Mouse (Mus musculus) right cerebral cortex, adult 18-20 months (tissue): Measurements from ENCODE around the gene Sptlc2.
"Not testable (repeated sequence)": the region's sequence is repeated elsewhere in the genome, so short reads cannot be mapped to it uniquely, and the experiment has no call there.

Experiments used
- DNase-seq: peaks from one replicate; pipeline ENCODE4 v3.0.0; 2022; ENCODE audit warnings: mixed read lengths

The Sptlc2 gene

GRCm38 (mm10) chr12:87328025-87328424, 60.1 kb downstream of the Sptlc2 start:
- DNase-seq: no peak

GRCm38 (mm10) chr12:87327610-87328009, 60.5 kb downstream of the Sptlc2 start:
- DNase-seq: no peak

GRCm38 (mm10) chr12:87325452-87325851, 62.7 kb downstream of the Sptlc2 start:
- no peak for DNase-seq

GRCm38 (mm10) chr12:87319229-87319628, 68.9 kb downstream of the Sptlc2 start:
- DNase-seq: no peak

- DNase-seq: no peak
These were observed 70.2 kb downstream of the Sptlc2 start for GRCm38 (mm10) chr12:87317951-87318350.

GRCm38 (mm10) chr12:87313098-87313497, 75.1 kb downstream of the Sptlc2 start:
- no peak for DNase-seq

- DNase-seq: not testable (repeated sequence)
These were observed 81.6 kb downstream of the Sptlc2 start for GRCm38 (mm10) chr12:87306584-87306844.

- DNase-seq: no peak
These were observed 82.2 kb downstream of the Sptlc2 start for GRCm38 (mm10) chr12:87305767-87306583.

GRCm38 (mm10) chr12:87301189-87301588, 87.0 kb downstream of the Sptlc2 start:
- DNase-seq: no peak

- DNase-seq: no peak
These were observed 87.8 kb downstream of the Sptlc2 start for GRCm38 (mm10) chr12:87300441-87300690.

- DNase-seq: peak; percentile 11
These were observed 88.3 kb downstream of the Sptlc2 start, which contains the start of gene Ism2 for GRCm38 (mm10) chr12:87299657-87300440. TSS of gene Ism2 (minus strand) at chr12:87299705.

GRCm38 (mm10) chr12:87299037-87299656, 89.0 kb downstream of the Sptlc2 start:
- DNase-seq: no peak

GRCm38 (mm10) chr12:87293934-87294333, 94.2 kb downstream of the Sptlc2 start:
- no peak for DNase-seq

GRCm38 (mm10) chr12:87289100-87289499, 99.1 kb downstream of the Sptlc2 start:
- no peak for DNase-seq

- DNase-seq: no peak
These were observed 103.4 kb downstream of the Sptlc2 start for GRCm38 (mm10) chr12:87284726-87285125.

- DNase-seq: no peak
These were observed 103.9 kb downstream of the Sptlc2 start for GRCm38 (mm10) chr12:87284268-87284667.

- no peak for DNase-seq
These were observed 104.4 kb downstream of the Sptlc2 start for GRCm38 (mm10) chr12:87283706-87284105.

GRCm38 (mm10) chr12:87282743-87283142, 105.4 kb downstream of the Sptlc2 start:
- DNase-seq: no peak

GRCm38 (mm10) chr12:87281766-87282165, 106.4 kb downstream of the Sptlc2 start:
- DNase-seq: no peak

GRCm38 (mm10) chr12:87279879-87280278, 108.3 kb downstream of the Sptlc2 start:
- DNase-seq: no peak

GRCm38 (mm10) chr12:87279350-87279749, 108.8 kb downstream of the Sptlc2 start:
- no peak for DNase-seq

- DNase-seq: no peak
These were observed 109.9 kb downstream of the Sptlc2 start for GRCm38 (mm10) chr12:87278118-87278730.

- not testable (repeated sequence) for DNase-seq
These were observed 110.9 kb downstream of the Sptlc2 start for GRCm38 (mm10) chr12:87277251-87277650.
